Mouse (Mus musculus): Measurements from ENCODE around the gene Cenpl. TPM values are rescaled to one million over a fixed set of nuclear protein-coding genes. Genes with fewer than 3 reads are reported as not detected.

The Cenpl gene
- total RNA-seq, 2 experiments from 2014 or later: 3.5 to 4.7 TPM

GRCm38 (mm10) chr1:161040855-161041254, 29.7 kb upstream of the Cenpl start:
- DNase-seq: no peak
- intact Hi-C loops (cut with DNase I): no loop called here

GRCm38 (mm10) chr1:161041261-161042020, 29.1 kb upstream of the Cenpl start:
- DNase-seq: no peak
- intact Hi-C loops (cut with DNase I): no loop called here

- DNase-seq: no peak
- intact Hi-C loops (cut with DNase I): no loop called here
Measured at GRCm38 (mm10) chr1:161046972-161047371, 23.5 kb upstream of the Cenpl start.

- DNase-seq: no peak
- intact Hi-C loops (cut with DNase I): no loop called here
Measured at GRCm38 (mm10) chr1:161057164-161057563, 13.3 kb upstream of the Cenpl start.

GRCm38 (mm10) chr1:161063351-161063750, 7.2 kb upstream of the Cenpl start:
- DNase-seq: no peak
- intact Hi-C loops (cut with DNase I): no loop called here

GRCm38 (mm10) chr1:161071272-161071620, 733 bp downstream of the Cenpl start:
- DNase-seq: no peak
- intact Hi-C loops (cut with DNase I): no loop called here

GRCm38 (mm10) chr1:161076238-161076637, 5.7 kb downstream of the Cenpl start:
- intact Hi-C loops (cut with DNase I): no loop called here

GRCm38 (mm10) chr1:161077243-161077642, 6.7 kb downstream of the Cenpl start:
- no peak for DNase-seq
- intact Hi-C loops (cut with DNase I): no loop called here

More at GRCm38 (mm10) chr1:161076238-161076637, 5.7 kb downstream of the Cenpl start:
- DNase-seq: no peak

GRCm38 (mm10) chr1:161099721-161100405, 29.4 kb downstream of the Cenpl start:
- intact Hi-C loops (cut with DNase I): no loop called here
- no peak for DNase-seq

GRCm38 (mm10) chr1:161103842-161104241, 33.3 kb downstream of the Cenpl start:
- DNase-seq: no peak
- intact Hi-C loops (cut with DNase I): no loop called here

GRCm38 (mm10) chr1:161109216-161109615, 38.7 kb downstream of the Cenpl start:
- no peak for DNase-seq
- intact Hi-C loops (cut with DNase I): no loop called here

GRCm38 (mm10) chr1:161114591-161114990, 44.1 kb downstream of the Cenpl start:
- DNase-seq: no peak
- intact Hi-C loops (cut with DNase I): no loop called here

GRCm38 (mm10) chr1:161122661-161123418, 52.3 kb downstream of the Cenpl start:
- no peak for DNase-seq
- intact Hi-C loops (cut with DNase I): no loop called here

GRCm38 (mm10) chr1:161126461-161126860, 55.9 kb downstream of the Cenpl start:
- DNase-seq: no peak
- intact Hi-C loops (cut with DNase I): no loop called here

GRCm38 (mm10) chr1:161130726-161131664, 60.5 kb downstream of the Cenpl start, which contains the start of gene Klhl20:
TSS of gene Klhl20 (minus strand) at chr1:161131511.
- DNase-seq: peak; percentile 90
- intact Hi-C loops (cut with DNase I): no loop called here

Other genes with a start within 250 kb of the Cenpl start
- 10 to 100 TPM; 42.5 to 44.0 TPM for gene Rc3h1, start 164.3 kb upstream of the Cenpl start, total RNA-seq (2021)
- gene Serpinc1, start 92.1 kb upstream of the Cenpl start, total RNA-seq (2021): under 1 TPM; 0.22 to 0.34 TPM
- gene Zbtb37, start 35.9 kb upstream of the Cenpl start, total RNA-seq (2021): 10 to 100 TPM; 39.2 to 46.5 TPM
- gene Dars2, start 55 bp upstream of the Cenpl start, total RNA-seq (2021): 10 to 100 TPM; 22.4 to 25.7 TPM
- 10 to 100 TPM; 24.1 to 26.2 TPM for gene Klhl20, start 60.8 kb downstream of the Cenpl start, total RNA-seq (2021)
- 10 to 100 TPM; 46.8 to 56.4 TPM for gene Ankrd45, start 72.0 kb downstream of the Cenpl start, total RNA-seq (2021)
- not detected for gene Tex50, start 88.6 kb downstream of the Cenpl start, total RNA-seq (2021)
- 100 to 1,000 TPM in 1 of 2 experiments, 10 to 100 TPM in 1; 97.9 to 112 TPM for gene Prdx6, start 180.5 kb downstream of the Cenpl start, total RNA-seq (2021)